Mouse (Mus musculus) spleen, adult 2 months (tissue): Measurements from ENCODE around the gene Gabrb3. TPM values are rescaled to one million over a fixed set of nuclear protein-coding genes. Genes with fewer than 3 reads are reported as not detected.

Experiments used
- DNase-seq, 2 experiments: peaks; one replicate each; pipeline versions ENCODE4 v3.0.0 to v3.0.0-alpha.2; 2012 to 2021; ENCODE audit warnings: low spot score in 2 of 2, low read depth in 1 of 2
- H3K27ac ChIP-seq: fragments of 200-500 bp; 2 replicates; pipeline ENCODE4 v1.5.1; 2012; ENCODE audit warnings: low read length, inconsistent platforms; ENCODE audit not compliant: insufficient read depth
- H3K27me3 ChIP-seq: fragments of 200-500 bp; 2 replicates; pipeline ENCODE4 v1.6.1; 2012; ENCODE audit warnings: mild to moderate bottlenecking, moderate library complexity, low read length, inconsistent platforms; ENCODE audit not compliant: control insufficient read depth, insufficient read depth
- H3K36me3 ChIP-seq: fragments of 200-500 bp; 2 replicates; pipeline ENCODE4 v1.6.1; 2012; ENCODE audit warnings: mild to moderate bottlenecking, low read length, inconsistent platforms; ENCODE audit not compliant: control insufficient read depth, insufficient read depth
- H3K4me1 ChIP-seq: fragments of 200-500 bp; 2 replicates; pipeline ENCODE4 v1.6.1; 2011; ENCODE audit warnings: inconsistent platforms; ENCODE audit not compliant: control insufficient read depth, insufficient read depth, insufficient read length
- H3K4me3 ChIP-seq: fragments of 200-500 bp; 2 replicates; pipeline ENCODE4 v1.5.1; 2011; ENCODE audit warnings: mild to moderate bottlenecking, inconsistent platforms; ENCODE audit not compliant: insufficient read depth, insufficient read length; ENCODE audit errors: extremely low read depth
- CTCF ChIP-seq: fragments of 200-500 bp; IDR thresholded peaks from 2 replicates; pipeline ENCODE4 v1.5.1; 2011; ENCODE audit warnings: mild to moderate bottlenecking, inconsistent platforms; ENCODE audit not compliant: insufficient read depth, insufficient read length, insufficient replicate concordance; ENCODE audit errors: extremely low read depth
- POLR2A ChIP-seq: fragments of 200-500 bp; IDR thresholded peaks from 2 replicates; pipeline ENCODE4 v1.6.1; 2011; ENCODE audit warnings: low read depth, low read length, inconsistent platforms
- WGBS: fragments of 180-500 bp; shearing (Covaris S2); methylation state at CpG from one replicate; pipeline ENCODE4 v1.1.7; 2018; 5-methylcytosine and 5-hydroxymethylcytosine counted together
- polyA plus RNA-seq: library from polyadenylated mRNA; depleted of rRNA; stranded (reverse); fragments of >200 nt; gene quantifications from 2 replicates; pipeline ENCODE4 v1.2.3, GENCODE M21; 2012

Gabrb3 gene
- polyA plus RNA-seq, 1 experiment: not detected

- TF ChIP-seq POLR2A (no peak), CTCF (no peak)
- H3K27ac ChIP-seq: no peak overlapping the region
- no peaks in the 10 kb centered on the region for H3K4me1 ChIP-seq
- no peak overlapping the region for H3K4me3 ChIP-seq
- DNase-seq: no peak
- H3K27me3 ChIP-seq: no peaks in the 10 kb centered on the region
- 15% methylated on average over 4 of the region's 4 CpGs for WGBS
- H3K36me3 ChIP-seq: no peaks in the 10 kb centered on the region
These were observed 110.0 kb downstream of the Gabrb3 start for GRCm38 (mm10) chr7:57529451-57529850.

DNA sequence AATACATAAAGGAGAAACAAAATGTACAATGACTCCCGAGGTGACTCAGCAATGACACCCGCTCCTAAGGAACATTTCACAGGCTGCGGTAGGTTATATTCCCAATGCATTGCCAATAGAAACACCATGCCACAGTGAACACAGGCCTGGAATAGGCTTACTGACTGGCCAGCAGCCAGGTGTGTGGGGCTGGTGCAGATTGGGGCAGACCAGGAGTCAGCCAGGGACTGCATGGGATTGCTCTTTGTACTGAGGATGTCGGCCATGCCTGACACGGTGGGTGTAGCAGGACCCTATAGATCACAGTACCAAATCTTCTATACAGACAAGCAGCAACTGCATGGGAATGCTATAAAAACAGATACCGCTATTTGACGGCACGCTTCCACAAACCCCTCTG, 110.5 kb downstream of the Gabrb3 start:
- TF ChIP-seq POLR2A: no peak
- no peak for TF ChIP-seq CTCF

GRCm38 (mm10) chr7:57532676-57533075, 113.2 kb downstream of the Gabrb3 start:
- Histone ChIP-seq H3K4me3 (no peak overlapping the region), H3K36me3 (no peaks in the 10 kb centered on the region), H3K27ac (no peak overlapping the region), H3K4me1 (no peaks in the 10 kb centered on the region), H3K27me3 (no peaks in the 10 kb centered on the region)
- WGBS: 77% methylated on average over 10 of the region's 10 CpGs
- TF ChIP-seq CTCF (no peak), POLR2A (no peak)
- DNase-seq: no peak

More for the DNA sequence above, 110.5 kb downstream of the Gabrb3 start:
- H3K27ac ChIP-seq: no peak overlapping the region
- no peaks in the 10 kb centered on the region for H3K27me3 ChIP-seq
- 84% methylated on average over 8 of the region's 8 CpGs for WGBS
- DNase-seq: no peak
- no peaks in the 10 kb centered on the region for H3K36me3 ChIP-seq
- no peak overlapping the region for H3K4me3 ChIP-seq
- no peaks in the 10 kb centered on the region for H3K4me1 ChIP-seq

- DNase-seq: no peak
- H3K4me3 ChIP-seq: no peak overlapping the region
- H3K4me1 ChIP-seq: no peaks in the 10 kb centered on the region
- H3K27me3 ChIP-seq: no peaks in the 10 kb centered on the region
- WGBS: 28% methylated on average over 7 of the region's 7 CpGs
- no peaks in the 10 kb centered on the region for H3K36me3 ChIP-seq
- no peak for TF ChIP-seq CTCF
- no peak overlapping the region for H3K27ac ChIP-seq
These were observed 119.1 kb downstream of the Gabrb3 start for GRCm38 (mm10) chr7:57538565-57538964.

DNA sequence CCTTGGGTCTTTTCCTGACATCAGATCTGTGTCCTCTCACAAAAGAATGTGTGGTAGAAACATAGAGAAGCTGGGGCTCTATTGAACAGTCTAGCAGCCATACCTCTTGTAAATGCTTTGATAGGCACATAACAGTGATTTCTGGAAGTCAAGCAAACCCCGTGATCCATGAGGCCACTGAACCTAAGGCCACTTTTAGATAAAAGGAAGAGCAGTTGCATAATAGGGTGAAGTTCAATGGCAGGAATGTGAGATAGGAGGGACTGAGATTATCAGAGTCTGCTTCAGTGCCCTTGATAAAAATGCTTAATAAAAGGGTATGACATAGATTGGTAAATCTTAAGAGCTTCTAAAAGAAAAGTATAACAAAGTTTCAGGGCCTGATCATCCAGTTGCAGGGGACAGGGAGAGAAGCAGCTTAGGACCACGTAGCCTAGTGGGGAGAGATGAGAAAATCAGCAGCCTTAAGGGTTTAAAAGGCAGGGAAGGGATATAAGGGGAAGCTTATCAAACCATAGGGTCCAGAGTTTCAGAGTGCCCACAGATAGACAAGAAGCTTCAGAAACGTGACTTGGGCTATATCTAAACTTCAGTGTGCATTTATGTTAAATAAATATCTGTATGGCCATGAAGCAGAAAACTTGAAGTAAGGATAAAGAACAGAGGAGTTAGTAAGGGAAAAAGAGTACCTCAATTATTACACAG, 141.4 kb downstream of the Gabrb3 start:
- Histone ChIP-seq H3K4me3 (no peak overlapping the region), H3K36me3 (no peaks in the 10 kb centered on the region), H3K4me1 (no peaks in the 10 kb centered on the region), H3K27me3 (no peaks in the 10 kb centered on the region), H3K27ac (no peak overlapping the region)
- TF ChIP-seq POLR2A: no peak
- no peak for TF ChIP-seq CTCF
- WGBS: 60% methylated on average over 3 of the region's 3 CpGs
- no peak for DNase-seq

DNA sequence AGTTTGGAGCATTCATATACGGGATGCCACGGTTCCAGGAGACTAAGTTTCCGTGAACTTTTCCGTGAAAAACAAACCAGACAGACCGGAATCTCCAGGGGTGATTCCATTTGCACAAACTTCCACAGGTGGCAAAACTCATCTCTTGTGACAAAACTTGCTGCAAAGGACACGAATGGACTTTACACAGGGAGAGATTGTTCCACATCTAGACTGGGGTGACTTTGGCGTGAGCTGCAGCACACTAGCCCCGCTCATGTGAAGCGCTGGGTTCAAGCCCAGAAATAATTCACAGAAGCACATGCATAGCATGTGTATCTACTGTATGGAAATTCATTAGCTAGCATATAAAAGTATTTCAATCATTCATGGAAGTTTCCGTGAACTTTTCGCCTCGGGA, 144.9 kb downstream of the Gabrb3 start:
- no peak overlapping the region for H3K4me3 ChIP-seq
- TF ChIP-seq POLR2A (no peak), CTCF (no peak)
- no peak overlapping the region for H3K27ac ChIP-seq
- DNase-seq: no peak
- WGBS: 92% methylated on average over 12 of the region's 12 CpGs
- H3K36me3 ChIP-seq: no peaks in the 10 kb centered on the region
- no peaks in the 10 kb centered on the region for H3K4me1 ChIP-seq
- H3K27me3 ChIP-seq: no peaks in the 10 kb centered on the region

GRCm38 (mm10) chr7:57590451-57591248, 171.2 kb downstream of the Gabrb3 start:
- no peak for TF ChIP-seq POLR2A
- no peak for TF ChIP-seq CTCF
- no peak overlapping the region for H3K4me3 ChIP-seq
- no peak overlapping the region for H3K27ac ChIP-seq
- no peak for DNase-seq
- peaks cover 7% of the 10 kb centered on the region for H3K27me3 ChIP-seq
- WGBS: 4% methylated on average over 66 of the region's 74 CpGs
- H3K36me3 ChIP-seq: no peaks in the 10 kb centered on the region
- H3K4me1 ChIP-seq: no peaks in the 10 kb centered on the region
